In genomic region chr8:117305405-117305804, GRCm38 (mm10) we compare ENCODE assay signal across 14 mouse cellular contexts. TPM values are rescaled to one million over a fixed set of nuclear protein-coding genes. Genes with fewer than 3 reads are reported as not detected.
DNase-seq lines count a peak whose midpoint lies in the region; ATAC-seq and TF ChIP-seq lines count a peak whose summit lies in the region.
"Had no signal": no experiment of that assay in that cellular context is flagged by ENCODE, and none has a peak within 500 bp of the region (broad histone marks: within the 10 kb centered on the region; RNA-seq: fewer than 3 reads in every experiment).

No protein-coding gene starts in this region.

- WGBS in embryonic facial prominence, embryonic 14.5 days: 46% methylated on average over 5 of the region's 5 CpGs
- WGBS in embryonic facial prominence, embryonic 10.5 days: 50% methylated on average over 5 of the region's 5 CpGs
- 62% methylated on average over 5 of the region's 5 CpGs for WGBS in limb, embryonic 10.5 days

- peaks cover 39% of the 10 kb centered on the region for H3K4me1 ChIP-seq in embryonic facial prominence, embryonic 14.5 days (ENCODE audit: control insufficient read depth, insufficient read depth, low read length)
- H3K4me1 ChIP-seq in embryonic facial prominence, embryonic 10.5 days: peaks cover 87% of the 10 kb centered on the region
- H3K4me1 ChIP-seq in CH12.LX (ENCODE audit: control insufficient read depth in 1 of 2, insufficient read depth in 2 of 2): peaks cover 54 to 96% of the 10 kb centered on the region in 2 experiments
- peaks cover 60% of the 10 kb centered on the region for H3K4me1 ChIP-seq in limb, embryonic 10.5 days

- no peak overlapping the region for H3K9ac ChIP-seq in embryonic facial prominence, embryonic 14.5 days (ENCODE audit: low read depth, low read length)
- H3K9ac ChIP-seq in CH12.LX (ENCODE audit: insufficient read depth, low read depth): no peak overlapping the region
- H3K9ac ChIP-seq: intestine, embryonic 15.5 days; liver, embryonic 15.5 days; midbrain, embryonic 12.5 days had no signal

- TF ChIP-seq POLR2A in CH12.LX (IDR thresholded peaks at IDR 0.05; ENCODE audit: low read depth, low read length): no peak

- no peak for DNase-seq in embryonic facial prominence, embryonic 14.5 days (ENCODE audit: low spot score)
- DNase-seq in embryonic facial prominence, embryonic 10.5 days (ENCODE audit: low spot score): no peak
- peak; percentile 50 for DNase-seq in CH12.LX (ENCODE audit: extremely low read depth)
- DNase-seq in induced T-regulatory cell, adult 2 months (ENCODE audit: low read depth): peak; percentile 78
- peak; percentile 82 for DNase-seq in thymus, postnatal 0 days (ENCODE audit: low spot score)
- DNase-seq in kidney, postnatal 36 days: no peak
- DNase-seq in limb, embryonic 10.5 days (ENCODE audit: low spot score): no peak
- no peak for DNase-seq in frontal cortex, postnatal 25 days (ENCODE audit: low spot score in 2 of 2)
- DNase-seq: cerebellum, postnatal 10 days; kidney, postnatal 14 days; lung, postnatal 14 days had no signal

- no peaks in the 10 kb centered on the region for H3K27me3 ChIP-seq in embryonic facial prominence, embryonic 14.5 days (replicated peaks; ENCODE audit: control insufficient read depth, insufficient read depth, low read length)
- no peaks in the 10 kb centered on the region for H3K27me3 ChIP-seq in embryonic facial prominence, embryonic 10.5 days (replicated peaks; ENCODE audit: low read depth, poor library complexity, severe bottlenecking)
- H3K27me3 ChIP-seq in CH12.LX (replicated peaks): no peaks in the 10 kb centered on the region
- H3K27me3 ChIP-seq in limb, embryonic 10.5 days (ENCODE audit: low read depth, poor library complexity, severe bottlenecking): no peaks in the 10 kb centered on the region
- H3K27me3 ChIP-seq: intestine, embryonic 15.5 days; liver, embryonic 15.5 days; midbrain, embryonic 12.5 days had no signal

- no peak overlapping the region for H3K4me3 ChIP-seq in embryonic facial prominence, embryonic 14.5 days (ENCODE audit: low read depth, low read length)
- no peak overlapping the region for H3K4me3 ChIP-seq in embryonic facial prominence, embryonic 10.5 days
- H3K4me3 ChIP-seq in CH12.LX (replicated peaks in 1 of 3; ENCODE audit: low read depth in 2 of 3, low read length in 2 of 3, poor library complexity in 1 of 3): no peak overlapping the region
- no peak overlapping the region for H3K4me3 ChIP-seq in limb, embryonic 10.5 days
- H3K4me3 ChIP-seq: intestine, embryonic 15.5 days; liver, embryonic 15.5 days; midbrain, embryonic 12.5 days had no signal

- no peak for TF ChIP-seq CTCF in CH12.LX (conservative IDR thresholded peaks at IDR 0.05 in 1 of 2, IDR thresholded peaks at IDR 0.05 in 1 of 2; ENCODE audit: low read depth in 2 of 2, low read length in 2 of 2)

- TF ChIP-seq EP300 in CH12.LX (IDR thresholded peaks at IDR 0.05; ENCODE audit: low read length): no peak

- peaks cover 16% of the 10 kb centered on the region for H3K79me2 ChIP-seq in CH12.LX (replicated peaks; ENCODE audit: control insufficient read depth, extremely low read depth, insufficient read depth, poor library complexity, severe bottlenecking)

- dilution Hi-C loops in CH12.LX (cut with MboI; ENCODE audit: extremely low pct_ligation_motif_present, extremely low pct_unique_long_range_greater_than_20kb, low sequenced_read_pairs): no loop called here

- TF ChIP-seq RAD21 in CH12.LX (IDR thresholded peaks at IDR 0.05; ENCODE audit: low read depth, low read length): no peak

- in situ Hi-C loops in CH12.LX (cut with MboI; ENCODE audit: low pct_ligation_motif_present, low pct_unique_long_range_greater_than_20kb, low sequenced_read_pairs): no loop called here

- 0 out of 2 replicates have a peak overlapping the region, but pooled peaks have one; percentile 15 for H3K27ac ChIP-seq in embryonic facial prominence, embryonic 14.5 days (replicated peaks; ENCODE audit: low read depth, low read length)
- H3K27ac ChIP-seq in embryonic facial prominence, embryonic 10.5 days (replicated peaks): no peak overlapping the region
- no peak overlapping the region for H3K27ac ChIP-seq in CH12.LX (ENCODE audit: insufficient read depth, low read depth)
- no peak overlapping the region for H3K27ac ChIP-seq in limb, embryonic 10.5 days
- H3K27ac ChIP-seq: intestine, embryonic 15.5 days; liver, embryonic 15.5 days; midbrain, embryonic 12.5 days had no signal

- H3K36me3 ChIP-seq in embryonic facial prominence, embryonic 14.5 days (ENCODE audit: control insufficient read depth, insufficient read depth, low read length): no peaks in the 10 kb centered on the region
- H3K36me3 ChIP-seq in embryonic facial prominence, embryonic 10.5 days (replicated peaks): 0 out of 2 replicates have a peak, but pooled peaks cover 3% of the 10 kb centered on the region
- H3K36me3 ChIP-seq in CH12.LX (replicated peaks in 1 of 2; ENCODE audit: control insufficient read depth in 1 of 2, insufficient read depth in 1 of 2, low read length in 1 of 2): peaks cover 0 to 16% of the 10 kb centered on the region in 2 experiments
- 0 out of 2 replicates have a peak, but pooled peaks cover 2% of the 10 kb centered on the region for H3K36me3 ChIP-seq in limb, embryonic 10.5 days
- H3K36me3 ChIP-seq: intestine, embryonic 15.5 days; liver, embryonic 15.5 days; midbrain, embryonic 12.5 days had no signal

- no peaks in the 10 kb centered on the region for H3K9me3 ChIP-seq in embryonic facial prominence, embryonic 14.5 days (ENCODE audit: control insufficient read depth, low read length)
- H3K9me3 ChIP-seq in embryonic facial prominence, embryonic 10.5 days: no peaks in the 10 kb centered on the region
- H3K9me3 ChIP-seq in CH12.LX (replicated peaks; ENCODE audit: low read length): no peaks in the 10 kb centered on the region
- H3K9me3 ChIP-seq in limb, embryonic 10.5 days (replicated peaks): no peaks in the 10 kb centered on the region
- H3K9me3 ChIP-seq: intestine, embryonic 15.5 days; liver, embryonic 15.5 days; midbrain, embryonic 12.5 days had no signal

- H3K4me2 ChIP-seq in embryonic facial prominence, embryonic 14.5 days (ENCODE audit: low read depth, low read length): no peak overlapping the region
- no peak overlapping the region for H3K4me2 ChIP-seq in CH12.LX (ENCODE audit: insufficient read depth, low read depth, poor library complexity, severe bottlenecking)
- H3K4me2 ChIP-seq: intestine, embryonic 15.5 days; liver, embryonic 15.5 days; midbrain, embryonic 12.5 days had no signal

- no peak for ATAC-seq in embryonic facial prominence, embryonic 14.5 days (ENCODE audit: low read depth)
- ATAC-seq: intestine, embryonic 15.5 days had no signal

TF ChIP-seq in CH12.LX, 34 proteins besides CTCF, POLR2A, EP300 and RAD21:
- TF ChIP-seq ELF1 (IDR thresholded peaks at IDR 0.05; ENCODE audit: low read depth, low read length) (peak; percentile 81), TCF12 (IDR thresholded peaks at IDR 0.05; ENCODE audit: low read depth, low read length) (0 out of 2 replicates have a peak, but pooled peaks have one; percentile 28), MXI1 (IDR thresholded peaks at IDR 0.05; ENCODE audit: low read depth, low read length) (no peak), ZC3H11A (IDR thresholded peaks at IDR 0.05; ENCODE audit: low read depth, low read length) (no peak)

RNA-seq across cellular contexts. Expression of gene Cmip, which starts 48.5 kb away (rescaled TPM):
- 27.0 and 27.7 TPM in 2 replicates for polyA plus RNA-seq in embryonic facial prominence, embryonic 14.5 days (2014; fragmentation: Nextera tagmentation; extraction: Ambion mirVana)
- 9.2 and 9.8 TPM in 2 replicates for polyA plus RNA-seq in embryonic facial prominence, embryonic 10.5 days (2016; fragmentation: Nextera tagmentation; extraction: Ambion mirVana)
- total RNA-seq in CH12.LX (2012; rRNA removed): 12.0 and 16.5 TPM in 2 replicates
- total RNA-seq in CH12.LX (2014; rRNA removed): 4.3 and 5.2 TPM in 2 replicates
- 36.3 and 39.0 TPM in 2 replicates for polyA plus RNA-seq in CH12.LX (2012; ENCODE audit: insufficient read length, low read depth)
- polyA plus RNA-seq in thymus, postnatal 0 days (2015; fragmentation: Nextera tagmentation; extraction: Ambion mirVana): 31.9 and 39.9 TPM in 2 replicates
- polyA plus RNA-seq in limb, embryonic 10.5 days (2016; fragmentation: Nextera tagmentation; extraction: Ambion mirVana): 7.6 and 8.2 TPM in 2 replicates

Comparison
In these comparisons a context has a peak if more than half of its experiments do, and no peak if none do; other contexts are left out.
1. DNase-seq: peak in CH12.LX (single experiment), induced T-regulatory cell, adult 2 months (single experiment) and thymus, postnatal 0 days (single experiment); none in embryonic facial prominence, embryonic 14.5 days (single experiment), embryonic facial prominence, embryonic 10.5 days (single experiment), kidney, postnatal 36 days (0 of 2), limb, embryonic 10.5 days (single experiment) and frontal cortex, postnatal 25 days (0 of 2).